Mouse (Mus musculus) urinary bladder, postnatal 10 days (tissue): ENCODE measurements around the gene Fam180a.

Experiments
- DNase-seq: peaks from one replicate; pipeline ENCODE4 v3.0.0; 2022; ENCODE audit warnings: low spot score

Fam180a gene

GRCm38 (mm10) chr6:35309406-35309805 lies 16.5 kb downstream of the Fam180a start:
- DNase-seq, result no peak

- no peak for DNase-seq
Measured at GRCm38 (mm10) chr6:35308037-35308436, 17.9 kb downstream of the Fam180a start, which contains the start of gene Slc13a4. Gene Slc13a4 (minus strand): TSS chr6:35308131.

- no peak for DNase-seq
Measured at GRCm38 (mm10) chr6:35307136-35307535, 18.8 kb downstream of the Fam180a start.

- DNase-seq, result no peak
Measured at GRCm38 (mm10) chr6:35303355-35303900, 22.5 kb downstream of the Fam180a start.

GRCm38 (mm10) chr6:35302581-35302980 lies 23.4 kb downstream of the Fam180a start:
- no peak for DNase-seq

- DNase-seq, result no peak
Measured at GRCm38 (mm10) chr6:35298323-35298722, 27.6 kb downstream of the Fam180a start.

GRCm38 (mm10) chr6:35297516-35298227 lies 28.3 kb downstream of the Fam180a start:
- DNase-seq, result no peak

DNA sequence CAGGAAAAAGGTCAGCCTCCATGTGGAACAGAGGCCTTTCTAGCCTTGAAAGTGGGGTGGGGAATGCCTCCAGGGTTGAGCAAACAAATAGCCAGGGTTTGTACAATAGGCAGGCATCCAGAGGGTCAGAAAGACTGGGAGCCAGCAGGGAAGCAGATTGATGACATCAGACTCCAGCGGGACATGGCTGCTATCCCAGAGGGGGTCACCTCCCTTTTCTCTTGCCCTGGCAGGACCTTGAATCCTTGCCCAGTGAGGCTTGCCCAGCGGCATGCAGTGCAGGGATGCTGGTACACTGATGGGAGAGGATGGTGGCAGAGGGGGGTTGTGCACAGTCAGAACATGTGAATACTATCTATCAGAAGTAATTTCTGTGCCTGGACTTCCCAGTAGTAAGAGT lies 28.9 kb downstream of the Fam180a start:
- no peak for DNase-seq

DNA sequence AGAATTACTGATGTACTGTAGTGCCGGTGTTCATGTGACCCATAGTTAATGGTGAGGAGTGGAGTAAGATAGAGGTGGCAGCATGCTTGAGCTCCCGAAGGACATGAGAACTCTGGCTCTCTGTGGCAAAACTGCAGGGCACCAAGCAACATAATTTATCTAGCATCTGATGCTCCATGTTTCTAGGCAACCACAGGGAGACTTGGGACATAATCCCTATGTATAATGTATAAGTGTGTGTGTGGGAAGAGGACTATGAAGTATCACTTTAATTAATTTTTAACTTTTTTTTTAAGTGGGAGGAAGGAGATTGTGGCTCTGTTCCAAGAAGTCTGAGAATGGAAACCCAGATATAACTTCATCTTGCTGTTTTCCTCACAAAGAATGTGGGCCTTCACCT lies 31.0 kb downstream of the Fam180a start:
- DNase-seq, result no peak

GRCm38 (mm10) chr6:35289676-35290075 lies 36.3 kb downstream of the Fam180a start:
- DNase-seq, result no peak

DNA sequence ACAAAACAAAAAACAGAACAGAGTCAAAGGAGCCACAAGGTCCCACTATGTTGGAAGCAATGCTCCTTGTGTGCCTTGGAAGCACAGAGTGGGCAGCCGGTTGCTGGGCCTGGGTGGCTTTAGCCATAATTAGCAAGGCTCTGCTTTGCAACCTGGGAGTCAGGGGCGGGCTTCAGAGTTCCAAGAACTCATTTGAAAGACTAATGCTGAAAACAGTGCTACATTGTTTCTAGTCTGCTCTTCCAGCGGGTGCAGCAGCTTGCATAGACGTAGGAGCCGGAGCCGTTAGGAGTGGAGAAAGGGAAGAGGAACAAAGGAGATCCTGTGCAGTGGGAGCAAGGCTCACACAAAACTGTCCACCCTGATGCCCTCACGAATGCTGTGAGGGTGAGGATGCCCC lies 37.0 kb downstream of the Fam180a start:
- DNase-seq, result no peak

DNA sequence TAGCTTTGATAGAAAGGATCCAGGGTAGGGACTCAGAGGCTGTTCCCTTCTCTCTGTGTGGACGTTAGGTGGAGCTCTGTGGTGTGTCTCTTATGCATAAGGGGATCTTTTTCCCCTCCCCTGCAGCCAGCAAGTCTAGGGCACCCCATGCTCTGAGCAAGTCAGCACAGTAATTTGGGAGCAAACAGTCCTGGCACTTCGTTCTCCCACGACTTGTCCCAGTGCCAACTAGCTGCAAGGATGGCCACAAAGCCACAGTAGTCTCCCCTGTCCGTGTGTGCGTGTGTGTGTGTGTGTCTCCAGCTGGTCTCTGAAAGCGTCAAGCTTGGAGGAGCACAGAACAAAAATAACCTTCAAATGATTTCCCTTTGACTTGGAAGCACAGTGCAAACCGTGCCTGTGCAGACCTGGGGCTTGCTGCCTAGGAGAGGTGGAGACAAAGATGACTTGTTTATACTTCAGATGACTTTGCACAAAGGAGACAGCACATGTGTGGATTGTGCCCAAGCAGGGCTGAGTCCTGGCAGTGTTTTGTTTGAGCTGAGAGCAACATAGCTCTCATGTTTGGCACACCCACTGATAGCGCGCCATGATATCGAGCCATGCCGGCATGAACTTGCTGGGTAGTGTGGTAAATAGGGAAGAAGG lies 37.7 kb downstream of the Fam180a start:
- peak; percentile 24 for DNase-seq

DNA sequence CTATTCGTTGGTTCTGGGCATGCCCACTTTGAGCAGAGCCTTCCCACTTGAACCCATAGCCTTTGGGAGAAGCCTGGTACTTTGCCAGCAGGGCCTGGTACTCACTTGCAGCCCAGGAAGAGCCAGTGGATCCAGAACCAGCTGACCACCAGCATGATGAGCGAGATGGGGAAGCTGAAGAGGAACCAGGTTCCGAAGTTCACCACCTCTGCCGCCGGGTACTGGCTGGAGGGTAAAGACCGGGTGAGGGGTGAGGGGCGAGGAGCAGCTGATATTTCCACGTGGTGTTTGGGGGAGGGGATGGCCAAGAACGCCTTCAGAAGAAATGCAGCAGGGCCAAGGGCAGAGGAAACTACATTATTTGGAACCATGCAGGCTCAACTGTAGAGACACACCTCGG lies 46.6 kb downstream of the Fam180a start:
- DNase-seq, result no peak

- DNase-seq, result no peak
Measured at GRCm38 (mm10) chr6:35277903-35278587, 47.9 kb downstream of the Fam180a start.

DNA sequence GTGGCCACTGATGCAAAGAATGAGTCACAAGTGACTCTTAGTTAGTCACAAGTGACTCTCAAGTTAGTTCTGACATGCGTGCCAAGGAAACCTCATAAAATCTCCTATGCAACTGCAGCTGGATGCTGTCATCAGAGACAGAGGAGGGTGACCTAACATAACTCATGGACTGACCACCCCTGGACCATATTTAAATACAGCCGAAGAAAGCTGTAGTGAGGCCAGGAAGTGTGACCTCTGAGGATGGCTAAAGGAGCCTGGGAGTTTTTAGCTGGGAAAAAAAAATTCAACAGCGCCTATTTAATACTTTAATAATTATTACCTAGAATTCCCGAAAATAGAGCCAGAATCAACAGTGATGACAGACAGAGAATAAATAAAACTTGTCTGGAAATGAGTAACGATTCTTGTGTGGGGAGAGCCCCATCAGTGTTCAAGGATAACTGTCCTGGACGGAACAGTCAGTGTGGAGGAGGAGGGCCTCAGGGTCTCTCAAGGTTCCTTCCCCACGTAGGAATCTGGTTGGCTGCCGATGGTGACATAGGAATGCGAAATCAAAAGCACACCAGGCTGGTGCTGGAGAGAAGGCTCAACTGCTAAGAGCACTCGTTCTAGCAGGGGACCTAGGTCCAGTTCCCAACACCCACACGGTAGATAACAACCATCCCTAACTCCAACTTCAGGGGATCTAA lies 52.4 kb downstream of the Fam180a start:
- DNase-seq, result no peak

GRCm38 (mm10) chr6:35271868-35272765 lies 53.8 kb downstream of the Fam180a start:
- no peak for DNase-seq

DNA sequence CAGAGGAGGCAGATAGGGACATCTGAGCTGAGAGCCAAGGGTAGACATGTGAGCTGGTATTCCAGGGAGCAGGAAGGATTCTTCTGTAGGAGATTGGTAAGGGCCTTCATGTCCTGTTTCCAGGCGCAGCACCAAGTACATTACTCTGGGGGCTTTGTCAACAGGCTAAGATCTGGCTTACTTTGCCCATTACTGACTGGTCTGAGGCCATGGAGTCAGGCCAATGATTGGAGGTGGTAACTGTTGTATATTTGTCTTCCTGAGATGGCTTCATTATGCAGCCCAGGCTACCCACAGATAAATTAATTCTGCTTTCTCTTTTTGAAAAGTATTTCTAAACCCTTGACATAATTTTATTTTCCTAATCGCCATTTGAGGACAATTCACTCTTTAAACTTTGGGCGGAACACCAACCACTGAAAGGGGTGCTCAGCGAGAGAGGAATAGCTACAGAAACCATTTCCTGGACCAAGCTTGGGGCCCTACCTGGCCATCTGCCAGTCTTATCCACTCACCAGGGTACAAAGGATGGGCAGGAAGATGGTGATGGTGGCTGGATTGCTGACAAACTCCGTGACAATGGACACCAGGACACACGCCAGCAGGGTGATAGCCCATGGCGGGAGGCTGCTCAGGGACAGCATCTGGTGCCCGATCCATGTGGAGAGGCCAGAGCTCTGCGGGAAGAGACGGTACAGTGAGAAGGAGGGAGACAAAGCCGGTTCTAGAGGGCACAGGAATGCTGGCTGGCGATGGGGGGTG lies 54.7 kb downstream of the Fam180a start:
- DNase-seq, result no peak

DNA sequence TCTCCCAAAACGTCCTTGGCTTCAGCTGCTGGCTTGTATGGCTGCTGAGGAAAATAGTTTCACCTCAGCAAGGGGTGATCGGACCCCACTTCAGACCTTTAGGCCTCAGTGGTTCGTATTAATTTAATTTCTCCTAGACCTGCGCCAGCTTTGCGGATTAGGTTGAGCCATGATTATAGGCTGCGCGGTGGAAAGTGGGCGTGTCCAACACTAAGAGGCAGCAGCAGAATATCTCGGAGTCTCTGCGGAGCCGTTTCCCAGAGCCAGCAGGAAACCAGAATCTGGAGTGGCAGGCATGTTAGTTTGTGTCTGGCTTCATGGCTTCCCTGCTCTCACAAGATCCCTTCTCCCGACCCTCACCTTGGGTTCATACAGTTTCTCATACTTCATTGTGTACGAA lies 56.3 kb downstream of the Fam180a start:
- DNase-seq, result no peak

DNA sequence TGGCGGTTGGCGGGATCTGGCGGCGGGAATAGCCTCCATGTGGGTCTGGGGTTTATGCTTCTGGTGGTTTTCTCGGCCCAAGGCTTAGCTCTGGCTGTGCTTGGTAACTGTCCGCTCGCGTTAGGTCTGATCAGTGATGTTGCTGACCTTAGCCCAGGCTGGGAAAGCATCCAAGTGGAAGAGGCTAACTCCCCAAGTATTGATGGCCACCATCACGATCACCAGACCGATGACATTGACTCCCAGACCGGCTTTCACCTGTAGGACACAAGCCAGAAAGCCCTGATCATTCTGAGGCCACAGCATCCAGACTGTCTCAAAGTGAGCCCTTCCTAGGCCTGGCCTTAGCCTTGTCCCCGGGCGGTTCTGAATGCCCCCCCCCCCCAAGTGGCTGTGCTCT lies 57.2 kb downstream of the Fam180a start:
- DNase-seq, result no peak

DNA sequence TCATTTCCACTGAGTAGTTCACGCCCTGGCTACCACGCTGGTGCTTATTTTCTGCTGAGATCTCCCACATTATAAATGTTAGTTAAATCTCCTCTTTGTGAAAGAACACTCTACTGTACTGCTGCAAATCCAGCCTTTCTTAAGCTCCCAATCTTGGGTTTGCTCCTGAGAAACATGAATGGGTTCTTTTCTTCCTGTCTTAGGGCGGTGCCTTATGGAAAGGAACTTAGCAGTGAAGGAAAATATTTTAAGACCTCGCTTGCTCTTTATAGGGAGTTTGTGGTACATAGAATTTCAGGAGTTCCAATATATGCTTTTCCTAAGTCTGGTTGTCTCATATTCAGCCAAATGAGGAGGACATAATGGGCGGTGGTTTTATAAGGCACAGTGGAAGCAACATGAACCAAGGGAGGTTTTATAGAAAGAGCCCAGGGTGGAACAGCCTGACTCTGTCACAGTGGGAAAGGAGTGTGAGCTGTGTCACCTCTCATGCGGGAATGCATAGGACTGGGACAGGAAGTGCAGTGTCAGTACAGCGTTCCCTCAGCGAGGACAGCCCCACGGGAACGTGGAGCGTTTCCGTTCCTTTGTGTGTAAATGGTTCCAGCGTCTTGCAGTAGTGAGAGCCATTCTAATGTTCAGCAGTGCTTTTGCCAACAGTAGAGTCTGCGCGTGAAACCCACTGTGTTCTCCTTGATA lies 60.2 kb downstream of the Fam180a start:
- DNase-seq, result no peak
